Mouse (Mus musculus) thymus, adult 2 months (tissue): ENCODE results near the gene Vsx1. TPM values are rescaled to one million over a fixed set of nuclear protein-coding genes. Genes with fewer than 3 reads are reported as not detected.

Experiments
- DNase-seq: peaks from one replicate; pipeline ENCODE4 v3.0.0; 2021
- H3K27ac ChIP-seq: fragments of 200-500 bp; 2 replicates; pipeline ENCODE4 v1.5.1; 2012; ENCODE audit warnings: low read length, control low read depth; ENCODE audit not compliant: control insufficient read depth, insufficient read depth
- H3K27me3 ChIP-seq: fragments of 200-500 bp; 2 replicates; pipeline ENCODE4 v1.6.1; 2012; ENCODE audit warnings: mild to moderate bottlenecking, low read length, moderate library complexity, mixed read lengths; ENCODE audit not compliant: control insufficient read depth, insufficient read depth
- H3K36me3 ChIP-seq: fragments of 200-500 bp; 2 replicates; pipeline ENCODE4 v1.6.1; 2012; ENCODE audit warnings: mild to moderate bottlenecking, low read length, moderate library complexity; ENCODE audit not compliant: control insufficient read depth, insufficient read depth
- H3K4me1 ChIP-seq: fragments of 200-500 bp; replicated peaks from 2 replicates; pipeline ENCODE4 v1.6.1; 2012; ENCODE audit warnings: low read length; ENCODE audit not compliant: control insufficient read depth, insufficient read depth
- H3K4me3 ChIP-seq: fragments of 200-500 bp; 2 replicates; pipeline ENCODE4 v1.5.1; 2012; ENCODE audit warnings: mild to moderate bottlenecking, low read length, control low read depth, moderate library complexity; ENCODE audit not compliant: control insufficient read depth, insufficient read depth
- CTCF ChIP-seq: fragments of 200-500 bp; IDR thresholded peaks from 2 replicates; pipeline ENCODE4 v1.5.1; 2012; ENCODE audit warnings: mild to moderate bottlenecking, control low read depth, low read length, moderate library complexity, borderline replicate concordance; ENCODE audit not compliant: control insufficient read depth, poor library complexity, insufficient read depth; ENCODE audit errors: extremely low read depth
- POLR2A ChIP-seq: fragments of 200-500 bp; IDR thresholded peaks from 2 replicates; pipeline ENCODE4 v1.6.1; 2012; ENCODE audit warnings: mild to moderate bottlenecking, low read length, control low read depth, moderate library complexity; ENCODE audit not compliant: control insufficient read depth, poor library complexity, insufficient read depth; ENCODE audit errors: extremely low read depth
- WGBS: fragments of 180-500 bp; shearing (Covaris S2); methylation state at CpG from one replicate; pipeline ENCODE4 v1.1.7; 2018; 5-methylcytosine and 5-hydroxymethylcytosine counted together
- polyA plus RNA-seq: library from polyadenylated mRNA; depleted of rRNA; stranded (reverse); fragments of >200 nt; gene quantifications from 2 replicates; pipeline ENCODE4 v1.2.3, GENCODE M21; 2012; rRNA removed

The Vsx1 gene
- not detected in 2 replicates for polyA plus RNA-seq

GRCm38 (mm10) chr2:150689223-150689800 lies at the start of gene Vsx1:
Gene Vsx1, minus strand, starts transcription at chr2:150689360.
- Histone ChIP-seq H3K27ac (no peak within 1 kb of the TSS), H3K36me3 (no peaks in the 10 kb centered on the region), H3K27me3 (peaks cover 11% of the 10 kb centered on the region), H3K4me1 (no peaks in the 10 kb centered on the region), H3K4me3 (no peak within 1 kb of the TSS)
- DNase-seq, result no peak
- TF ChIP-seq POLR2A (no peak), CTCF (no peak)
- 46% methylated on average over 16 of the region's 16 CpGs for WGBS

- DNase-seq, result no peak
- Histone ChIP-seq H3K4me3 (no peak overlapping the region), H3K36me3 (no peaks in the 10 kb centered on the region), H3K27ac (no peak overlapping the region), H3K27me3 (no peaks in the 10 kb centered on the region; the same call in 1 of the 2 replicates), H3K4me1 (no peaks in the 10 kb centered on the region)
- 79% methylated on average over 9 of the region's 9 CpGs for WGBS
- TF ChIP-seq CTCF (no peak), POLR2A (no peak)
Observed at GRCm38 (mm10) chr2:150737881-150738280, 48.7 kb upstream of the Vsx1 start.

- DNase-seq, result no peak
- Histone ChIP-seq H3K27me3 (no peaks in the 10 kb centered on the region; the same call in 1 of the 2 replicates), H3K4me3 (no peak overlapping the region), H3K36me3 (no peaks in the 10 kb centered on the region), H3K27ac (no peak overlapping the region), H3K4me1 (no peaks in the 10 kb centered on the region)
- no peak for TF ChIP-seq POLR2A
- TF ChIP-seq CTCF, result no peak
- 87% methylated on average over 11 of the region's 11 CpGs for WGBS
Observed at GRCm38 (mm10) chr2:150735756-150736576, 46.8 kb upstream of the Vsx1 start.

GRCm38 (mm10) chr2:150712167-150712674 lies 23.1 kb upstream of the Vsx1 start:
- WGBS, result 82% methylated on average over 4 of the region's 4 CpGs
- Histone ChIP-seq H3K36me3 (no peaks in the 10 kb centered on the region), H3K4me3 (no peak overlapping the region), H3K27ac (no peak overlapping the region), H3K27me3 (no peaks in the 10 kb centered on the region), H3K4me1 (no peaks in the 10 kb centered on the region)
- no peak for DNase-seq
- TF ChIP-seq POLR2A (no peak), CTCF (no peak)

- H3K27me3 ChIP-seq, result peaks cover 11% of the 10 kb centered on the region
- H3K36me3 ChIP-seq, result no peaks in the 10 kb centered on the region
- H3K4me1 ChIP-seq, result no peaks in the 10 kb centered on the region
- TF ChIP-seq POLR2A, result no peak
- TF ChIP-seq CTCF, result no peak
- 77% methylated on average over 6 of the region's 6 CpGs for WGBS
- no peak overlapping the region for H3K4me3 ChIP-seq
- no peak overlapping the region for H3K27ac ChIP-seq
- no peak for DNase-seq
Observed at GRCm38 (mm10) chr2:150691481-150692170, 2.5 kb upstream of the Vsx1 start.

- no peak overlapping the region for H3K27ac ChIP-seq
- WGBS, result 12% methylated on average over 11 of the region's 11 CpGs
- H3K4me3 ChIP-seq, result no peak overlapping the region
- no peaks in the 10 kb centered on the region for H3K36me3 ChIP-seq
- H3K4me1 ChIP-seq, result no peaks in the 10 kb centered on the region
- no peak for DNase-seq
- TF ChIP-seq CTCF, result no peak
- TF ChIP-seq POLR2A, result no peak
- peaks cover 11% of the 10 kb centered on the region for H3K27me3 ChIP-seq
Observed at GRCm38 (mm10) chr2:150690216-150690615, 1.1 kb upstream of the Vsx1 start.
